Mouse (Mus musculus) kidney, embryonic 16.5 days (tissue): Measurements from ENCODE around the gene Vps51. TPM values are rescaled to one million over a fixed set of nuclear protein-coding genes. Genes with fewer than 3 reads are reported as not detected.
A peak's percentile ranks its signal among the peaks of the same experiment; 100 is the strongest.

ENCODE experiments used
- ATAC-seq: fragments of 200-750 bp; cut with Nextera tagmentation; 2 replicates; pipeline ENCODE4 v1.8.0; 2017; ENCODE audit warnings: moderate TSS enrichment; ENCODE audit not compliant: low FRiP score, low TSS enrichment
- H3K27ac ChIP-seq: fragments of 300-500 bp; sonication (generic); 2 replicates; pipeline ENCODE4 v1.5.1; 2014; ENCODE audit warnings: low read length
- H3K27me3 ChIP-seq: fragments of 300-500 bp; sonication (generic); 2 replicates; pipeline ENCODE4 v1.6.1; 2014; ENCODE audit warnings: low read length, control low read depth, mixed read lengths; ENCODE audit not compliant: insufficient read depth
- H3K36me3 ChIP-seq: fragments of 300-500 bp; sonication (generic); 2 replicates; pipeline ENCODE4 v1.6.1; 2014; ENCODE audit warnings: low read length, control low read depth, mixed read lengths; ENCODE audit not compliant: insufficient read depth
- H3K4me1 ChIP-seq: fragments of 300-500 bp; sonication (generic); 2 replicates; pipeline ENCODE4 v1.6.1; 2014; ENCODE audit warnings: low read length, control low read depth, mixed read lengths; ENCODE audit not compliant: insufficient read depth
- H3K4me2 ChIP-seq: fragments of 300-500 bp; sonication (generic); replicated peaks from 2 replicates; pipeline ENCODE4 v1.6.1; 2014; ENCODE audit warnings: low read depth, low read length
- H3K4me3 ChIP-seq: fragments of 300-500 bp; sonication (generic); 2 replicates; pipeline ENCODE4 v1.5.1; 2014; ENCODE audit warnings: mild to moderate bottlenecking, low read length
- H3K9ac ChIP-seq: fragments of 300-500 bp; sonication (generic); replicated peaks from 2 replicates; pipeline ENCODE4 v1.6.1; 2014; ENCODE audit warnings: low read length
- H3K9me3 ChIP-seq: fragments of 300-500 bp; sonication (generic); 2 replicates; pipeline ENCODE4 v1.6.1; 2016; ENCODE audit warnings: low read length, control low read depth
- WGBS: fragments of 180-500 bp; shearing (Covaris S2); extraction: QIAGEN DNeasy Blood & Tissue Kit; methylation state at CpG from one replicate; pipeline ENCODE4 v1.1.7; 2014; 5-methylcytosine and 5-hydroxymethylcytosine counted together
- polyA plus RNA-seq: library from polyadenylated mRNA; unstranded; fragments of >200 nt; fragmentation: Nextera tagmentation; extraction: Ambion mirVana; gene quantifications from 2 replicates; pipeline ENCODE4 v1.2.1, GENCODE M21; 2015

The Vps51 gene
- polyA plus RNA-seq, 1 experiment from 2014 or later = 90.6 TPM

GRCm38 (mm10) chr19:6042293-6042692 lies 34.7 kb downstream of the Vps51 start:
- Histone ChIP-seq H3K4me1 (peaks cover 19% of the 10 kb centered on the region), H3K27me3 (no peaks in the 10 kb centered on the region), H3K4me3 (no peak overlapping the region), H3K4me2 (no peak overlapping the region), H3K9ac (no peak overlapping the region), H3K9me3 (no peaks in the 10 kb centered on the region), H3K36me3 (no peaks in the 10 kb centered on the region), H3K27ac (peak overlapping the region; percentile 29; the same call in 1 of the 2 replicates)
- WGBS = 72% methylated on average over 9 of the region's 9 CpGs
- ATAC-seq = no peak

GRCm38 (mm10) chr19:6040002-6040401 lies 37.0 kb downstream of the Vps51 start:
- peaks cover 11% of the 10 kb centered on the region for H3K4me1 ChIP-seq
- no peaks in the 10 kb centered on the region for H3K36me3 ChIP-seq
- H3K4me3 ChIP-seq = no peak overlapping the region
- no peaks in the 10 kb centered on the region for H3K9me3 ChIP-seq
- ATAC-seq = no peak
- no peak overlapping the region for H3K4me2 ChIP-seq
- no peaks in the 10 kb centered on the region for H3K27me3 ChIP-seq
- H3K9ac ChIP-seq = no peak overlapping the region
- no peak overlapping the region for H3K27ac ChIP-seq

GRCm38 (mm10) chr19:6038326-6038725 lies 38.7 kb downstream of the Vps51 start:
- Histone ChIP-seq H3K36me3 (no peaks in the 10 kb centered on the region), H3K4me1 (peaks cover 11% of the 10 kb centered on the region; the same call in 1 of the 2 replicates), H3K4me3 (no peak overlapping the region), H3K27me3 (no peaks in the 10 kb centered on the region), H3K4me2 (no peak overlapping the region), H3K9me3 (no peaks in the 10 kb centered on the region), H3K9ac (no peak overlapping the region), H3K27ac (no peak overlapping the region)
- 78% methylated on average over 7 of the region's 7 CpGs for WGBS
- ATAC-seq = no peak

GRCm38 (mm10) chr19:6037695-6038094 lies 39.3 kb downstream of the Vps51 start:
- Histone ChIP-seq H3K27me3 (no peaks in the 10 kb centered on the region), H3K4me2 (no peak overlapping the region), H3K4me1 (peaks cover 11% of the 10 kb centered on the region; the same call in 1 of the 2 replicates), H3K9ac (no peak overlapping the region), H3K9me3 (no peaks in the 10 kb centered on the region), H3K27ac (no peak overlapping the region), H3K4me3 (no peak overlapping the region), H3K36me3 (no peaks in the 10 kb centered on the region)
- ATAC-seq = no peak

- no peak for ATAC-seq
- no peaks in the 10 kb centered on the region for H3K36me3 ChIP-seq
- WGBS = 74% methylated on average over 9 of the region's 9 CpGs
- no peak overlapping the region for H3K27ac ChIP-seq
- no peaks in the 10 kb centered on the region for H3K4me1 ChIP-seq
- H3K9ac ChIP-seq = no peak overlapping the region
- H3K9me3 ChIP-seq = no peaks in the 10 kb centered on the region
- H3K4me3 ChIP-seq = no peak overlapping the region
- H3K4me2 ChIP-seq = no peak overlapping the region
- no peaks in the 10 kb centered on the region for H3K27me3 ChIP-seq
Observed at GRCm38 (mm10) chr19:6035966-6036585, 41.0 kb downstream of the Vps51 start.

GRCm38 (mm10) chr19:6030520-6031280 lies 46.3 kb downstream of the Vps51 start:
- Histone ChIP-seq H3K27me3 (no peaks in the 10 kb centered on the region), H3K36me3 (no peaks in the 10 kb centered on the region), H3K4me3 (no peak overlapping the region), H3K27ac (no peak overlapping the region), H3K4me2 (no peak overlapping the region), H3K9ac (no peak overlapping the region), H3K4me1 (no peaks in the 10 kb centered on the region), H3K9me3 (no peaks in the 10 kb centered on the region)
- WGBS = 74% methylated on average over 14 of the region's 14 CpGs
- no peak for ATAC-seq

GRCm38 (mm10) chr19:6029426-6029825 lies 47.6 kb downstream of the Vps51 start:
- Histone ChIP-seq H3K27ac (no peak overlapping the region), H3K9ac (no peak overlapping the region), H3K4me1 (no peaks in the 10 kb centered on the region), H3K4me3 (no peak overlapping the region), H3K36me3 (no peaks in the 10 kb centered on the region), H3K27me3 (no peaks in the 10 kb centered on the region), H3K4me2 (no peak overlapping the region), H3K9me3 (no peaks in the 10 kb centered on the region)
- 80% methylated on average over 9 of the region's 9 CpGs for WGBS
- ATAC-seq = no peak

GRCm38 (mm10) chr19:6028991-6029390 lies 48.0 kb downstream of the Vps51 start:
- ATAC-seq = no peak
- Histone ChIP-seq H3K27ac (no peak overlapping the region), H3K36me3 (no peaks in the 10 kb centered on the region), H3K4me3 (no peak overlapping the region), H3K9ac (no peak overlapping the region), H3K9me3 (no peaks in the 10 kb centered on the region), H3K4me1 (no peaks in the 10 kb centered on the region), H3K4me2 (no peak overlapping the region), H3K27me3 (no peaks in the 10 kb centered on the region)
- 85% methylated on average over 6 of the region's 6 CpGs for WGBS

GRCm38 (mm10) chr19:6023930-6024329 lies 53.1 kb downstream of the Vps51 start:
- H3K4me3 ChIP-seq = no peak overlapping the region
- H3K4me2 ChIP-seq = no peak overlapping the region
- no peaks in the 10 kb centered on the region for H3K36me3 ChIP-seq
- no peak for ATAC-seq
- H3K9ac ChIP-seq = no peak overlapping the region
- H3K9me3 ChIP-seq = no peaks in the 10 kb centered on the region
- no peak overlapping the region for H3K27ac ChIP-seq
- WGBS = 74% methylated on average over 7 of the region's 7 CpGs
- no peaks in the 10 kb centered on the region for H3K4me1 ChIP-seq
- no peaks in the 10 kb centered on the region for H3K27me3 ChIP-seq

- Histone ChIP-seq H3K4me1 (no peaks in the 10 kb centered on the region), H3K9me3 (no peaks in the 10 kb centered on the region), H3K36me3 (no peaks in the 10 kb centered on the region), H3K27ac (no peak overlapping the region), H3K4me3 (no peak overlapping the region), H3K9ac (no peak overlapping the region), H3K27me3 (no peaks in the 10 kb centered on the region), H3K4me2 (no peak overlapping the region)
- 52% methylated on average over 8 of the region's 8 CpGs for WGBS
- ATAC-seq = no peak
Observed at GRCm38 (mm10) chr19:6023059-6023458, 54.0 kb downstream of the Vps51 start.
